10 mouse cellular contexts compared by ENCODE assay signal in genomic region chr1:120596784-120597183, GRCm38 (mm10). TPM values are rescaled to one million over a fixed set of nuclear protein-coding genes. Genes with fewer than 3 reads are reported as not detected.
A peak's percentile ranks its signal among the peaks of the same experiment; 100 is the strongest.
DNase-seq lines count a peak whose midpoint lies in the region; ATAC-seq and TF ChIP-seq lines count a peak whose summit lies in the region.
"Had no signal": no experiment of that assay in that cellular context is flagged by ENCODE, and none has a peak within 500 bp of the region (broad histone marks: within the 10 kb centered on the region; RNA-seq: fewer than 3 reads in every experiment).

No protein-coding gene starts in this region.

- H3K4me2 ChIP-seq in heart, embryonic 14.5 days (ENCODE audit: low read length) = peak overlapping the region; percentile 48
- peak overlapping the region; percentile 75 for H3K4me2 ChIP-seq in midbrain, embryonic 14.5 days (ENCODE audit: low read length)

- H3K27ac ChIP-seq in heart, embryonic 14.5 days (replicated peaks in 1 of 2; ENCODE audit: control insufficient read depth in 1 of 2, insufficient read depth in 1 of 2, low read depth in 2 of 2, low read length in 2 of 2) = no peak overlapping the region
- H3K27ac ChIP-seq in heart, adult 2 months = no peak overlapping the region
- H3K27ac ChIP-seq in hindbrain, embryonic 10.5 days = peak overlapping the region; percentile 83
- H3K27ac ChIP-seq in midbrain, embryonic 14.5 days (replicated peaks; ENCODE audit: low read depth, low read length) = peak overlapping the region; percentile 78

- ATAC-seq in heart, embryonic 14.5 days (ENCODE audit: insufficient number of reproducible peaks, insufficient read depth, low FRiP score, low read depth) = no peak
- ATAC-seq in midbrain, embryonic 14.5 days (ENCODE audit: low FRiP score, low TSS enrichment) = no peak

- no peak for TF ChIP-seq EP300 in heart, adult 2 months (IDR thresholded peaks at IDR 0.05; ENCODE audit: insufficient read depth, low read depth, low read length)

- no peak for TF ChIP-seq POLR2A in heart, adult 2 months (IDR thresholded peaks at IDR 0.05; ENCODE audit: insufficient read depth, low read depth, low read length)

- no peaks in the 10 kb centered on the region for H3K9me3 ChIP-seq in heart, embryonic 14.5 days (ENCODE audit: control insufficient read depth, low read length)
- no peaks in the 10 kb centered on the region for H3K9me3 ChIP-seq in hindbrain, embryonic 10.5 days
- no peaks in the 10 kb centered on the region for H3K9me3 ChIP-seq in midbrain, embryonic 14.5 days (ENCODE audit: control insufficient read depth, low read length)

- TF ChIP-seq CTCF in heart, adult 2 months (IDR thresholded peaks at IDR 0.05) = no peak

- peak overlapping the region; percentile 11 to 14; a peak in 1 of 4 replicates for H3K4me3 ChIP-seq in heart, embryonic 14.5 days (ENCODE audit: control insufficient read depth in 1 of 2, insufficient read depth in 1 of 2, low read depth in 1 of 2, low read length in 2 of 2)
- H3K4me3 ChIP-seq in heart, adult 2 months = no peak overlapping the region
- H3K4me3 ChIP-seq in hindbrain, embryonic 10.5 days = peak overlapping the region; percentile 66
- peak overlapping the region; percentile 59 for H3K4me3 ChIP-seq in midbrain, embryonic 14.5 days (replicated peaks; ENCODE audit: low read depth, low read length)

- no peak for DNase-seq in heart, adult 2 months
- DNase-seq in NIH3T3 (ENCODE audit: low read depth) = peak; percentile 83
- peak; percentile 44 for DNase-seq in hindbrain, embryonic 10.5 days (ENCODE audit: low spot score)
- peak; percentile 60 for DNase-seq in midbrain, embryonic 14.5 days
- no peak for DNase-seq in ovary, postnatal 36 days (ENCODE audit: low spot score)
- no peak for DNase-seq in adrenal gland, adult (ENCODE audit: inconsistent age in 2 of 2, low spot score in 1 of 2)
- no peak for DNase-seq in frontal cortex, adult 2 months (ENCODE audit: extremely low spot score in 1 of 2, low spot score in 1 of 2)
- DNase-seq: cerebellum, adult 9-11 months; kidney, adult 9 months had no signal

- WGBS in heart, embryonic 14.5 days = under 1% methylated on average over 19 of the region's 19 CpGs
- WGBS in heart, adult 2 months = 2% methylated on average over 19 of the region's 19 CpGs
- WGBS in hindbrain, embryonic 10.5 days = under 1% methylated on average over 19 of the region's 19 CpGs
- under 1% methylated on average over 19 of the region's 19 CpGs for WGBS in midbrain, embryonic 14.5 days

- intact Hi-C loops in heart, adult 2 months (cut with DNase I) = loop anchor here (5.0 kb wide), 1 partner anchor 456 kb away; no protein-coding TSS in a partner anchor

- H3K36me3 ChIP-seq in heart, embryonic 14.5 days (ENCODE audit: control insufficient read depth, insufficient read depth, low read length) = no peaks in the 10 kb centered on the region
- H3K36me3 ChIP-seq in heart, adult 2 months (ENCODE audit: control insufficient read depth, insufficient read depth, low read length) = no peaks in the 10 kb centered on the region
- H3K36me3 ChIP-seq in hindbrain, embryonic 10.5 days = no peaks in the 10 kb centered on the region
- H3K36me3 ChIP-seq in midbrain, embryonic 14.5 days (ENCODE audit: control insufficient read depth, insufficient read depth, low read length) = no peaks in the 10 kb centered on the region

- peaks cover 98% of the 10 kb centered on the region for H3K27me3 ChIP-seq in heart, embryonic 14.5 days (ENCODE audit: control insufficient read depth, insufficient read depth, low read length)
- peaks cover 22% of the 10 kb centered on the region for H3K27me3 ChIP-seq in heart, adult 2 months (ENCODE audit: control insufficient read depth, insufficient read depth, low read length)
- H3K27me3 ChIP-seq in hindbrain, embryonic 10.5 days (ENCODE audit: insufficient read depth, poor library complexity, severe bottlenecking) = peaks cover 100% of the 10 kb centered on the region
- H3K27me3 ChIP-seq in midbrain, embryonic 14.5 days (ENCODE audit: control insufficient read depth, insufficient read depth, low read length) = peaks cover 86% of the 10 kb centered on the region

- H3K79me2 ChIP-seq in heart, adult 2 months (replicated peaks; ENCODE audit: control insufficient read depth, insufficient read depth, low read length) = no peaks in the 10 kb centered on the region

- no peak overlapping the region for H3K9ac ChIP-seq in heart, embryonic 14.5 days (ENCODE audit: low read length)
- H3K9ac ChIP-seq in heart, adult 2 months (ENCODE audit: low read depth, low read length) = no peak overlapping the region
- H3K9ac ChIP-seq in midbrain, embryonic 14.5 days (replicated peaks; ENCODE audit: low read length) = peak overlapping the region; percentile 42; the same call in 1 of the 2 replicates

- peaks cover 3 to 6% of the 10 kb centered on the region in 2 experiments; a peak in 2 of 4 replicates for H3K4me1 ChIP-seq in heart, embryonic 14.5 days (ENCODE audit: control insufficient read depth in 2 of 2, insufficient read depth in 2 of 2, low read length in 2 of 2)
- no peaks in the 10 kb centered on the region for H3K4me1 ChIP-seq in heart, adult 2 months (ENCODE audit: control insufficient read depth, insufficient read depth, low read length)
- peaks cover 13% of the 10 kb centered on the region; the same call in 1 of the 2 replicates for H3K4me1 ChIP-seq in hindbrain, embryonic 10.5 days (replicated peaks)
- no peaks in the 10 kb centered on the region for H3K4me1 ChIP-seq in midbrain, embryonic 14.5 days (ENCODE audit: control insufficient read depth, insufficient read depth, low read length)

RNA-seq across cellular contexts. Expression of gene En1, which starts 5.4 kb away (rescaled TPM):
- polyA plus RNA-seq in heart, embryonic 14.5 days (2014; fragmentation: Nextera tagmentation; extraction: Ambion mirVana) = not detected in 2 replicates
- not detected for total RNA-seq in heart, adult 2 months (2021)
- polyA plus RNA-seq in heart, adult 2 months (2012; rRNA removed) = not detected in 2 replicates
- 3.5 and 3.8 TPM in 2 replicates for polyA plus RNA-seq in hindbrain, embryonic 10.5 days (2016; fragmentation: Nextera tagmentation; extraction: Ambion mirVana)
- polyA plus RNA-seq in midbrain, embryonic 14.5 days (2014; fragmentation: Nextera tagmentation; extraction: Ambion mirVana) = 16.8 and 18.3 TPM in 2 replicates
- polyA plus RNA-seq in frontal cortex, adult 2 months (2012; rRNA removed) = not detected in 2 replicates

Comparison
In these comparisons a context has a peak if more than half of its experiments do, and no peak if none do; other contexts are left out.
1. H3K27ac ChIP-seq: peak in hindbrain, embryonic 10.5 days (single experiment) and midbrain, embryonic 14.5 days (single experiment); none in heart, embryonic 14.5 days (0 of 2) and heart, adult 2 months (single experiment).
2. DNase-seq: peak in NIH3T3 (single experiment), hindbrain, embryonic 10.5 days (single experiment) and midbrain, embryonic 14.5 days (single experiment); none in heart, adult 2 months (0 of 2), ovary, postnatal 36 days (single experiment), adrenal gland, adult (0 of 2) and frontal cortex, adult 2 months (0 of 2).